Mouse (Mus musculus): ENCODE measurements around the gene Olfr59.

Olfr59 gene

GRCm38 (mm10) chr11:74283436-74283835, at the start of gene Olfr59:
Gene Olfr59 (plus strand): TSS chr11:74283736.
- no peak for DNase-seq (ENCODE audit: low spot score in 2 of 2)

DNA sequence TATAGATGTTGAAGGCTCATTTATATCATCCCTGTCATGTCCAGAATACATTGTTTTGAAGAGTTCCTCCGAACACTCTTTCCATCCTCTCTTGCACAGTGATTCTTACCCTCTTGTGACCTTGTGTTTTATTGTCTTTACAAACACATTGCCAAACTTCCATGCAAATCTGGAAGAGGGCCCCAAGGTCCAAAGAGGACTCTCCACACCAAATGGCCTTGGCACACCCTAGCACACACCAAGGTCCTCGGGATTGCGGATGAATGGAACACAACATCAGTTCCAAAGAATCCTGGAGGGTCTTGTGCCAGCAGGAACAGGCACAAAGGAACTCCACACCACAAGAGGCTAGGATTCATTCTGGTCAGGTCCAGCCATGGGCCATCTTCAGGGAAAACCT, 42.3 kb upstream of the Olfr59 start:
- no peak for DNase-seq (ENCODE audit: low spot score in 2 of 2)

GRCm38 (mm10) chr11:74259508-74259907, 24.0 kb upstream of the Olfr59 start, which contains the start of gene Olfr406:
Gene Olfr406 (plus strand): TSS chr11:74259808.
- DNase-seq (ENCODE audit: low spot score in 2 of 2): no peak

DNA sequence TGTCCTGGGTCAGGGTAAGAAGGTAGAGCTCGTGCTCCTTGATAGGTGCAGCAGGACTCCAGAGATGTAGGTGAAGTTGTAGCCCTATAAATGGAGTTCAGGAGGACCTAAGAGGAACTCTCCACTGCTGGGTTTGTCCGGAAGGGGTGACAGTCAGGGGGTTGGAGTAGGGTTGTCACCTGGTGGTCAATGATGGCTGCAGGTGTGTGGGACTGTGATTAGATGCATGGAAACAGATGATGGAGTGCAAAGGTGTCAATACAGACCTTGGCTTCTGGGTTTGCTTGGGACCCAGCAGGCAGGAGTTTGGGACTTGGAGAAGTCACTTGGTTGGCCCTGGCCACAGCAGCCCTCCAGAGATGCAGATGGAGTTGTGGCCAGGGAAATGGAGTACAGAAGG, 3.7 kb downstream of the Olfr59 start:
- no peak for DNase-seq (ENCODE audit: low spot score in 2 of 2)

DNA sequence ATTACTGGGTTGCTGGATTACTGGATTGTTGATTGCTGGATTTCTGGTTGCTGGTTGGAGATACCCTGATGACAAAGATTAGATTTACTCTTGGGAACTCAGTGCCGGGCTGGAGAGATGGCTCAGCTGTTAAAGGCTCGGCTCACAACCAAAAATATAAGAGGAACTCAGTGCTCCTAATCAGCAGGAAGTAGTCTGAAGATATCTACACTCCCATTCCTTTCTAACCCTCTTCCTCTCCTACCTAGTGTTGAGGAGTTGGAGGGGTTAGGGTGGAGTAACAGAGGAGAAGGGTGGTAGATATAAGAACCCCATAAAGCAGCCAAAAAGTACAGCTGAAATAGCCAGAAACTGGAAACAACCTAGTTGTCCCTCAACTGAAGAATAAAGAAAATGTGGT, 42.5 kb downstream of the Olfr59 start:
- no peak for DNase-seq (ENCODE audit: low spot score in 2 of 2)

- no peak for DNase-seq (ENCODE audit: low spot score in 2 of 2)
These were observed 45.2 kb downstream of the Olfr59 start for GRCm38 (mm10) chr11:74328781-74329180.

- DNase-seq (ENCODE audit: low spot score in 2 of 2): no peak
These were observed 54.4 kb downstream of the Olfr59 start, which contains the start of gene Olfr410 for GRCm38 (mm10) chr11:74337931-74338330. Gene Olfr410 (minus strand): TSS chr11:74338031.
